Mouse (Mus musculus): Measurements from ENCODE around the gene M1ap.
A peak's percentile ranks its signal among the peaks of the same experiment; 100 is the strongest.

Gene M1ap

GRCm38 (mm10) chr6:83069488-83070246, 123.0 kb downstream of the M1ap start:
- no peak for DNase-seq (ENCODE audit: low read depth in 2 of 2, low spot score in 2 of 2)

- DNase-seq (ENCODE audit: low read depth in 2 of 2, low spot score in 2 of 2) = no peak
These were observed 123.4 kb downstream of the M1ap start, which contains the start of gene Tlx2 for GRCm38 (mm10) chr6:83070247-83070310. Gene Tlx2, minus strand, starts transcription at chr6:83070293.

- DNase-seq (ENCODE audit: low read depth in 2 of 2, low spot score in 2 of 2) = no peak
These were observed 123.9 kb downstream of the M1ap start for GRCm38 (mm10) chr6:83070311-83071219.

GRCm38 (mm10) chr6:83071220-83071619, 124.5 kb downstream of the M1ap start:
- DNase-seq (ENCODE audit: low read depth in 2 of 2, low spot score in 2 of 2) = no peak

GRCm38 (mm10) chr6:83074979-83075378, 128.3 kb downstream of the M1ap start:
- DNase-seq (ENCODE audit: low read depth in 2 of 2, low spot score in 2 of 2) = peak in 1 of 2 experiments; percentile 51

GRCm38 (mm10) chr6:83077630-83078323, 131.1 kb downstream of the M1ap start, which contains the start of gene Pcgf1:
Gene Pcgf1, plus strand, starts transcription at chr6:83077869.
- no peak for DNase-seq (ENCODE audit: low read depth in 2 of 2, low spot score in 2 of 2)

DNA sequence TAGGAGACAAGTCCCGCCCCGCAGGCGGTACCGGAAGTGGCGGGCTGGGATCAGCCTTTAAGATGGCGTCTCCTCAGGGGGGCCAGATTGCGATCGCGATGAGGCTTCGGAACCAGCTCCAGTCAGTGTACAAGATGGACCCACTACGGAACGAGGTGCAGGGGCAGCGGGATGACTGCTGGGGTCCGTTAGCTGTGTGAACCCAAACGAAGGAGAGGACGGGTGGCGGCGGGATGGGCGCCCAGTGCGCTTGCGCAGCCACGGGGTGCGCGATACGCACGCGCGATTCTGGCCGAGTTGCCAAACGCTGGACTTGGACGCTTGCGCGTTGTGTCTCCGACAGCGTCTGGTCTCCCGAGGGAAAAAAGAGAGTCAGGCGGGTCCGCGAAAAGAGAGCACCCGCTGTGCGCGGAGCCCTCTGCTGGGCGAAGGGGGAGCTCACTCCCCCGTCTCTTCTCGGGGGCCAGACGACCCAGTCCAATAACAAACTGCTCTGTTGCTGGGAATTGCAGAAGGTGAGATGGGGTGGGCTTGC, 131.7 kb downstream of the M1ap start:
- peak; percentile 99 to 100 for DNase-seq (ENCODE audit: low read depth in 2 of 2, low spot score in 2 of 2)

Measured in CD8-positive naive resting alpha-beta T cell, adult 2 months (primary cell).